Mouse (Mus musculus) embryonic facial prominence, embryonic 12.5 days (tissue): ENCODE measurements around the gene Racgap1. TPM values are rescaled to one million over a fixed set of nuclear protein-coding genes. Genes with fewer than 3 reads are reported as not detected.
A peak's percentile ranks its signal among the peaks of the same experiment; 100 is the strongest.

Source experiments
- ATAC-seq: fragments of 200-750 bp; cut with Nextera tagmentation; 2 replicates; pipeline ENCODE4 v1.8.0; 2017; ENCODE audit not compliant: insufficient number of reproducible peaks, insufficient read depth, low FRiP score, low TSS enrichment
- H3K27ac ChIP-seq: fragments of 300-500 bp; sonication (generic); 2 replicates; pipeline ENCODE4 v1.5.1; 2016; ENCODE audit warnings: mild to moderate bottlenecking
- H3K27me3 ChIP-seq: fragments of 300-500 bp; sonication (generic); 2 replicates; pipeline ENCODE4 v1.6.1; 2016; ENCODE audit warnings: mild to moderate bottlenecking, moderate library complexity
- H3K36me3 ChIP-seq: fragments of 300-500 bp; sonication (generic); 2 replicates; pipeline ENCODE4 v1.6.1; 2016; ENCODE audit warnings: mild to moderate bottlenecking
- H3K4me1 ChIP-seq: fragments of 300-500 bp; sonication (generic); 2 replicates; pipeline ENCODE4 v1.6.1; 2016
- H3K4me2 ChIP-seq: fragments of 300-500 bp; sonication (generic); replicated peaks from 2 replicates; pipeline ENCODE4 v1.6.1; 2016; ENCODE audit warnings: mild to moderate bottlenecking, moderate library complexity
- H3K4me3 ChIP-seq: fragments of 300-500 bp; sonication (generic); 2 replicates; pipeline ENCODE4 v1.5.1; 2016; ENCODE audit warnings: mild to moderate bottlenecking
- H3K9ac ChIP-seq: fragments of 300-500 bp; sonication (generic); 2 replicates; pipeline ENCODE4 v1.6.1; 2016; ENCODE audit warnings: mild to moderate bottlenecking, moderate library complexity
- H3K9me3 ChIP-seq: fragments of 300-500 bp; sonication (generic); 2 replicates; pipeline ENCODE4 v1.6.1; 2016; ENCODE audit warnings: mild to moderate bottlenecking, moderate library complexity
- WGBS: fragments of 180-500 bp; shearing (Covaris S2); methylation state at CpG from one replicate; pipeline ENCODE4 v1.1.7; 2016; 5-methylcytosine and 5-hydroxymethylcytosine counted together
- polyA plus RNA-seq: library from polyadenylated mRNA; unstranded; fragments of >200 nt; fragmentation: Nextera tagmentation; extraction: Ambion mirVana; gene quantifications from 2 replicates; pipeline ENCODE4 v1.2.1, GENCODE M21; 2016

Racgap1 gene
- polyA plus RNA-seq, 1 experiment from 2014 or later: 149 TPM

DNA sequence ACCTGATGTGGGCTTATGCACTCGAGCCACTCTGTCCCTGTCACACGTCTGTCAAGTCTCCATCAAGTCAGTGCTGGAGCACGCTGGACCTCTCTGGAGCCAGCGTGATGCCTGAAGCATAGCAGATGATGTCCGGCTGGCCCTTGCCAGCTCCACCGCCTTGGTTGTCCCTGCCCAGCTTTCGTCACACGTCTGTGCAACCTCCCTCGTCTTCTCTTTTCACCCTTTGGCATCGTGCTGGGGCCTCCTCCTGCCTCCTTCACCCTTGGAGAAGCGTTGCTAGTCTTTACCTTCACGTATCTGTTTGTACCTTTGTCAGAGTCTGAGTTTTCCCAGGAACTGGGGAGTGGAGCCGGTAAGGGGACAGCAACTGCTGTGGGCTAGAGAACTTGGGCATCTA is 37.2 kb downstream of the Racgap1 start:
- H3K27me3 ChIP-seq: peaks cover 27% of the 10 kb centered on the region
- H3K4me2 ChIP-seq: no peak overlapping the region
- H3K9ac ChIP-seq: no peak overlapping the region
- H3K4me3 ChIP-seq: no peak overlapping the region
- no peaks in the 10 kb centered on the region for H3K36me3 ChIP-seq
- H3K4me1 ChIP-seq: peaks cover 23% of the 10 kb centered on the region
- WGBS: 76% methylated on average over 13 of the region's 13 CpGs
- no peak for ATAC-seq
- 0 out of 2 replicates have a peak, but pooled peaks cover 3% of the 10 kb centered on the region for H3K9me3 ChIP-seq
- H3K27ac ChIP-seq: no peak overlapping the region

DNA sequence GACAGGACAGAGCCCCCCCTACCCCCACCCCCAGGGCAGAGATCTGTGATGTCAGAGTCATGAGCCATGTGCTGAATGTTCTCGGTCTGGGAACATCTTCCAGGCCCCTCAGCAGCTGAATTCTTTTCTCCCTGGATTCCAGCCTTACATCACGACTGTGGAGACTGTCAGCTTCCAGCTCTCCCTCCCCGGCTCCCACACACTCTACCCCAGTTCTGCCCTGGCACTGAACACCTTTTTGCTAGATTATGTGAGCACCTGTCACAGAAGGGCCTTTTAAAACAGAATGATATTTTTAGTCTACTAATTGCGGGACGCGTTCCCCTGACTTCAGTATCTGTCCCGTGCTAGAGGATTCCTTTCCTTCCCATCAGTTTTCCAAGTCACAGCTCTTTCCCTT is 39.9 kb downstream of the Racgap1 start:
- WGBS: 64% methylated on average over 7 of the region's 7 CpGs
- Histone ChIP-seq H3K27ac (no peak overlapping the region), H3K9ac (no peak overlapping the region), H3K36me3 (no peaks in the 10 kb centered on the region), H3K9me3 (0 out of 2 replicates have a peak, but pooled peaks cover 3% of the 10 kb centered on the region), H3K4me2 (no peak overlapping the region), H3K4me1 (peaks cover 49% of the 10 kb centered on the region), H3K4me3 (no peak overlapping the region), H3K27me3 (peaks cover 39% of the 10 kb centered on the region)
- no peak for ATAC-seq

DNA sequence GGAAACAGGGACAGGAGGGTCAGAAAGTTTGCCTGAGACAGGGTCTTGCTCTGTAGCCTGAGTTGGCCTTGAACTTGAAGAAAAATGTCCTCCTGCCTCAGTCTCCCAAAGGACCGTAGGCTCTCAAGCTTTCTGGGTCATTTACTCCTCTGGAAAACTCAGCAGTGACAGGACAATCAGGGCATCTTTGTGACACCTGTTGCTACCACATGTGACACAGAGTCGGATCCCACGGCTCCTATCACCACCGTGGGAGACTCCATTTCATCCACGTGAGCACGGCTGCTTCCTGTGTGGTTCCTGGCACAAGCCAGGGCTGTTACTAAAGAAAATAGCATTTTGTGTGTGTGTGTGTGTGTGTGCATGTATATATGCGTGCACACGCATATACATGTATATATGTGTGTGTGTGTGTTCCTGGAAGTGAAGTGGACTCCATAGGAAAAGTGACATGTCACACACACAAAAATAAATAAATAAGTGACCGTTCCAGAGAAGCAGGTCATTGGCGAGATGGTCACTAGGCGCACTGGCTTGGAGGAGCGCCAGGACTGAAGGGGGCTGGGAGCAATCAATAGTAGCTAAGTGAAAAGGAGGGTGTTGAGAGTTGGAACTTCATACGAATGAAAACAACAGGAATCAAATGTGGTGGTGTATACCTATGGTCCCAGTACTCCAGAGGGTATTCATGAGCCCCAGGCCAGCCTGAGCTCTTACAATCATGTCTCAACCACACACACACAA is 42.9 kb downstream of the Racgap1 start:
- no peak overlapping the region for H3K4me3 ChIP-seq
- peaks cover 38% of the 10 kb centered on the region for H3K4me1 ChIP-seq
- WGBS: 72% methylated on average over 13 of the region's 13 CpGs
- H3K4me2 ChIP-seq: no peak overlapping the region
- peaks cover 53% of the 10 kb centered on the region for H3K27me3 ChIP-seq
- ATAC-seq: no peak
- H3K27ac ChIP-seq: no peak overlapping the region
- no peak overlapping the region for H3K9ac ChIP-seq
- H3K9me3 ChIP-seq: 0 out of 2 replicates have a peak, but pooled peaks cover 3% of the 10 kb centered on the region
- H3K36me3 ChIP-seq: no peaks in the 10 kb centered on the region

GRCm38 (mm10) chr15:99607388-99608113 is 43.9 kb downstream of the Racgap1 start:
- no peak overlapping the region for H3K9ac ChIP-seq
- peaks cover 38% of the 10 kb centered on the region for H3K4me1 ChIP-seq
- H3K27me3 ChIP-seq: peaks cover 58% of the 10 kb centered on the region
- no peak overlapping the region for H3K4me3 ChIP-seq
- no peaks in the 10 kb centered on the region for H3K36me3 ChIP-seq
- 8% methylated on average over 10 of the region's 10 CpGs for WGBS
- H3K4me2 ChIP-seq: peak overlapping the region; percentile 1; the same call in 1 of the 2 replicates
- no peak for ATAC-seq
- no peak overlapping the region for H3K27ac ChIP-seq
- 0 out of 2 replicates have a peak, but pooled peaks cover 2% of the 10 kb centered on the region for H3K9me3 ChIP-seq

DNA sequence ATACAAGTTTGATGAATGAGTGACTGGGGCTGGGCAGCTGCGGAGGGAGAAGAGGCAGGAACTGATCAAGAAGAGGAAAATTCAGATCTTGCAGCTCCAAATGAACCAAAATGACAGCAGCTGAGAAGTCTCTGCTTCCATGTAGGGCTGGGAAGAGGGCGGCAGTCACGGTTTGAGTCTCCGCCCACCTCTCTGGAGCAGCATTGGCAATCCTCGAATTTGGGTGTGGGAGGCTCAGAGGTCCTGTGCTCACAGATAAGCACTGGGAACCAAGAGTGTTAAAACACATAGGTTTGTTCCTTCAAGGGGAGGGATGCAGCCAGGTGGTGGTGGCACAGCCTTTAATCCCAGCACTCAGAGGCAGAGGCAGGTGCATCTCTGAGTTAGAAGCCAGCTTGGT is 44.9 kb downstream of the Racgap1 start:
- Histone ChIP-seq H3K4me3 (no peak overlapping the region), H3K4me1 (peaks cover 41% of the 10 kb centered on the region), H3K36me3 (no peaks in the 10 kb centered on the region), H3K27ac (no peak overlapping the region), H3K9ac (no peak overlapping the region), H3K9me3 (no peaks in the 10 kb centered on the region), H3K4me2 (no peak overlapping the region), H3K27me3 (peaks cover 53% of the 10 kb centered on the region)
- no peak for ATAC-seq
- WGBS: 31% methylated on average over 5 of the region's 5 CpGs

- Histone ChIP-seq H3K4me2 (no peak overlapping the region), H3K4me3 (no peak overlapping the region), H3K27ac (no peak overlapping the region), H3K9ac (no peak overlapping the region), H3K36me3 (no peaks in the 10 kb centered on the region), H3K4me1 (peaks cover 36% of the 10 kb centered on the region), H3K9me3 (no peaks in the 10 kb centered on the region), H3K27me3 (peaks cover 60% of the 10 kb centered on the region)
- 73% methylated on average over 2 of the region's 3 CpGs for WGBS
- no peak for ATAC-seq
Measured at GRCm38 (mm10) chr15:99605595-99605994, 45.9 kb downstream of the Racgap1 start.

DNA sequence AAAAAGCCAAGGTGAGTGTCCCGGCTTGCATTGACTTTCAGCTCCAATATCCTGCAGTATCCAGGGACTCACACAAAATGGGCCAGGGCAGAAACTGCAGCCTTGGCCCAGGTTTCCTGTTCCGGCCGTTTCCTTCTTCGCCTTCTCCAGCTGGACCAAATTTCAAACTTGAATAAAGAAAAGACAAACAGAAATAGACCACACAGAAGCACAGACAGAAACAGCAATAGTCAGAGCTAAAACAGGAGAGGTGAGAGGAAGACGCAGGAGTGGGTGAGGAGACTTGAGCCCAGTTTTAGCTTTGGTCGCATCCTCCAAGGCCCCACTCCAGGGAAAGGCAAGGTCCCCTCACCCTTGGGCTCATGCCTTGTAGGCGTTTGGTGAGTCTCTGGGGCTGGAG is 48.2 kb downstream of the Racgap1 start:
- Histone ChIP-seq H3K4me1 (peaks cover 28% of the 10 kb centered on the region), H3K9ac (no peak overlapping the region), H3K4me2 (no peak overlapping the region), H3K9me3 (no peaks in the 10 kb centered on the region), H3K36me3 (no peaks in the 10 kb centered on the region), H3K27ac (no peak overlapping the region), H3K27me3 (peaks cover 66% of the 10 kb centered on the region), H3K4me3 (no peak overlapping the region)
- ATAC-seq: no peak
- WGBS: 68% methylated on average over 7 of the region's 7 CpGs

- Histone ChIP-seq H3K4me1 (peaks cover 19% of the 10 kb centered on the region), H3K9ac (no peak overlapping the region), H3K9me3 (no peaks in the 10 kb centered on the region), H3K4me3 (no peak overlapping the region), H3K36me3 (no peaks in the 10 kb centered on the region), H3K27me3 (peaks cover 75% of the 10 kb centered on the region), H3K27ac (no peak overlapping the region), H3K4me2 (no peak overlapping the region)
- WGBS: 69% methylated on average over 17 of the region's 17 CpGs
- ATAC-seq: no peak
Measured at GRCm38 (mm10) chr15:99602206-99602820, 49.1 kb downstream of the Racgap1 start.

GRCm38 (mm10) chr15:99601823-99602120 is 49.7 kb downstream of the Racgap1 start:
- no peaks in the 10 kb centered on the region for H3K9me3 ChIP-seq
- WGBS: 24% methylated on average over 5 of the region's 5 CpGs
- H3K9ac ChIP-seq: no peak overlapping the region
- no peaks in the 10 kb centered on the region for H3K36me3 ChIP-seq
- no peak overlapping the region for H3K4me3 ChIP-seq
- H3K4me1 ChIP-seq: peaks cover 13% of the 10 kb centered on the region
- peaks cover 79% of the 10 kb centered on the region for H3K27me3 ChIP-seq
- no peak overlapping the region for H3K4me2 ChIP-seq
- ATAC-seq: no peak
- H3K27ac ChIP-seq: no peak overlapping the region

GRCm38 (mm10) chr15:99600986-99601822 is 50.3 kb downstream of the Racgap1 start, which contains the start of gene Aqp6:
TSS of gene Aqp6 (plus strand) at chr15:99601400.
- no peaks in the 10 kb centered on the region for H3K9me3 ChIP-seq
- H3K27me3 ChIP-seq: peaks cover 77% of the 10 kb centered on the region
- ATAC-seq: no peak
- H3K36me3 ChIP-seq: no peaks in the 10 kb centered on the region
- H3K4me2 ChIP-seq: no peak within 1 kb of the TSS
- H3K27ac ChIP-seq: no peak within 1 kb of the TSS
- H3K9ac ChIP-seq: no peak within 1 kb of the TSS
- no peak within 1 kb of the TSS for H3K4me3 ChIP-seq
- peaks cover 10% of the 10 kb centered on the region for H3K4me1 ChIP-seq
- 51% methylated on average over 22 of the region's 22 CpGs for WGBS
